Mouse (Mus musculus): ENCODE results near the gene Sult2b1.

The Sult2b1 gene

GRCm38 (mm10) chr7:45784524-45785372, at the start of gene Sult2b1:
TSS of gene Sult2b1 (minus strand) at chr7:45784669.
- no peak for TF ChIP-seq GATA4 (IDR thresholded peaks at IDR 0.05; ENCODE audit: insufficient replicate concordance, low read length)

GRCm38 (mm10) chr7:45833924-45834323, 49.5 kb upstream of the Sult2b1 start:
- no peak for TF ChIP-seq GATA4 (IDR thresholded peaks at IDR 0.05; ENCODE audit: insufficient replicate concordance, low read length)

- TF ChIP-seq GATA4 (IDR thresholded peaks at IDR 0.05; ENCODE audit: insufficient replicate concordance, low read length), result no peak
Observed at GRCm38 (mm10) chr7:45833148-45833790, 48.8 kb upstream of the Sult2b1 start.

- no peak for TF ChIP-seq GATA4 (IDR thresholded peaks at IDR 0.05; ENCODE audit: insufficient replicate concordance, low read length)
Observed at GRCm38 (mm10) chr7:45832428-45832827, 48.0 kb upstream of the Sult2b1 start.

GRCm38 (mm10) chr7:45831128-45831525, 46.7 kb upstream of the Sult2b1 start:
- TF ChIP-seq GATA4 (IDR thresholded peaks at IDR 0.05; ENCODE audit: insufficient replicate concordance, low read length), result no peak

- TF ChIP-seq GATA4 (IDR thresholded peaks at IDR 0.05; ENCODE audit: insufficient replicate concordance, low read length), result no peak
Observed at GRCm38 (mm10) chr7:45830427-45831127, 46.1 kb upstream of the Sult2b1 start, which contains the start of gene Grwd1. TSS of gene Grwd1 (minus strand) at chr7:45830944.

GRCm38 (mm10) chr7:45826631-45827030, 42.2 kb upstream of the Sult2b1 start:
- TF ChIP-seq GATA4 (IDR thresholded peaks at IDR 0.05; ENCODE audit: insufficient replicate concordance, low read length), result no peak

GRCm38 (mm10) chr7:45824598-45824997, 40.1 kb upstream of the Sult2b1 start, which contains the start of gene Kcnj14:
TSS of gene Kcnj14 (minus strand) at chr7:45824782.
- TF ChIP-seq GATA4 (IDR thresholded peaks at IDR 0.05; ENCODE audit: insufficient replicate concordance, low read length), result no peak

- no peak for TF ChIP-seq GATA4 (IDR thresholded peaks at IDR 0.05; ENCODE audit: insufficient replicate concordance, low read length)
Observed at GRCm38 (mm10) chr7:45820913-45821312, 36.4 kb upstream of the Sult2b1 start.

- no peak for TF ChIP-seq GATA4 (IDR thresholded peaks at IDR 0.05; ENCODE audit: insufficient replicate concordance, low read length)
Observed at GRCm38 (mm10) chr7:45819843-45820242, 35.4 kb upstream of the Sult2b1 start.

- no peak for TF ChIP-seq GATA4 (IDR thresholded peaks at IDR 0.05; ENCODE audit: insufficient replicate concordance, low read length)
Observed at GRCm38 (mm10) chr7:45815984-45816351, 31.5 kb upstream of the Sult2b1 start.

GRCm38 (mm10) chr7:45815323-45815983, 31.0 kb upstream of the Sult2b1 start:
- no peak for TF ChIP-seq GATA4 (IDR thresholded peaks at IDR 0.05; ENCODE audit: insufficient replicate concordance, low read length)

- no peak for TF ChIP-seq GATA4 (IDR thresholded peaks at IDR 0.05; ENCODE audit: insufficient replicate concordance, low read length)
Observed at GRCm38 (mm10) chr7:45814841-45815240, 30.4 kb upstream of the Sult2b1 start.

- no peak for TF ChIP-seq GATA4 (IDR thresholded peaks at IDR 0.05; ENCODE audit: insufficient replicate concordance, low read length)
Observed at GRCm38 (mm10) chr7:45813787-45814779, 29.6 kb upstream of the Sult2b1 start, which contains the start of gene Cyth2. TSS of gene Cyth2 (minus strand) at chr7:45814581.
